Mouse (Mus musculus) midbrain, embryonic 11.5 days (tissue): ENCODE results near the gene Nprl2. TPM values are rescaled to one million over a fixed set of nuclear protein-coding genes. Genes with fewer than 3 reads are reported as not detected.

Experiments
- ATAC-seq: fragments of 200-750 bp; cut with Nextera tagmentation; 2 replicates; pipeline ENCODE4 v1.8.0; 2017; ENCODE audit warnings: moderate TSS enrichment, moderate library complexity; ENCODE audit not compliant: low FRiP score
- DNase-seq: peaks from one replicate; pipeline ENCODE4 v3.0.0; 2015; ENCODE audit warnings: low spot score; ENCODE audit errors: missing footprints
- H3K27ac ChIP-seq: fragments of 300-500 bp; sonication (generic); 2 replicates; pipeline ENCODE4 v1.5.1; 2014; ENCODE audit warnings: low read depth, low read length
- H3K27me3 ChIP-seq: fragments of 300-500 bp; sonication (generic); 2 replicates; pipeline ENCODE4 v1.6.1; 2014; ENCODE audit warnings: mild to moderate bottlenecking, low read length, moderate library complexity, mixed read lengths; ENCODE audit not compliant: control insufficient read depth, insufficient read depth
- H3K36me3 ChIP-seq: fragments of 300-500 bp; sonication (generic); 2 replicates; pipeline ENCODE4 v1.6.1; 2014; ENCODE audit warnings: mild to moderate bottlenecking, low read length, moderate library complexity, mixed read lengths; ENCODE audit not compliant: control insufficient read depth, insufficient read depth
- H3K4me1 ChIP-seq: fragments of 300-500 bp; sonication (generic); 2 replicates; pipeline ENCODE4 v1.6.1; 2014; ENCODE audit warnings: low read length; ENCODE audit not compliant: control insufficient read depth, insufficient read depth
- H3K4me2 ChIP-seq: fragments of 300-500 bp; sonication (generic); 2 replicates; pipeline ENCODE4 v1.6.1; 2014; ENCODE audit warnings: mild to moderate bottlenecking, moderate library complexity
- H3K4me3 ChIP-seq: fragments of 300-500 bp; sonication (generic); 2 replicates; pipeline ENCODE4 v1.5.1; 2014; ENCODE audit warnings: low read depth, low read length
- H3K9ac ChIP-seq: fragments of 300-500 bp; sonication (generic); 2 replicates; pipeline ENCODE4 v1.6.1; 2014; ENCODE audit warnings: low read length
- H3K9me3 ChIP-seq: fragments of 300-500 bp; sonication (generic); 2 replicates; pipeline ENCODE4 v1.6.1; 2016; ENCODE audit warnings: low read length; ENCODE audit not compliant: control insufficient read depth
- WGBS: fragments of 180-500 bp; shearing (Covaris S2); extraction: QIAGEN DNeasy Blood & Tissue Kit; methylation state at CpG from one replicate; pipeline ENCODE4 v1.1.7; 2014; 5-methylcytosine and 5-hydroxymethylcytosine counted together
- polyA plus RNA-seq: library from polyadenylated mRNA; unstranded; fragments of >200 nt; fragmentation: Nextera tagmentation; extraction: Ambion mirVana; gene quantifications from 2 replicates; pipeline ENCODE4 v1.2.1, GENCODE M21; 2014

The Nprl2 gene
- polyA plus RNA-seq, 1 experiment from 2014 or later: 43.3 TPM

DNA sequence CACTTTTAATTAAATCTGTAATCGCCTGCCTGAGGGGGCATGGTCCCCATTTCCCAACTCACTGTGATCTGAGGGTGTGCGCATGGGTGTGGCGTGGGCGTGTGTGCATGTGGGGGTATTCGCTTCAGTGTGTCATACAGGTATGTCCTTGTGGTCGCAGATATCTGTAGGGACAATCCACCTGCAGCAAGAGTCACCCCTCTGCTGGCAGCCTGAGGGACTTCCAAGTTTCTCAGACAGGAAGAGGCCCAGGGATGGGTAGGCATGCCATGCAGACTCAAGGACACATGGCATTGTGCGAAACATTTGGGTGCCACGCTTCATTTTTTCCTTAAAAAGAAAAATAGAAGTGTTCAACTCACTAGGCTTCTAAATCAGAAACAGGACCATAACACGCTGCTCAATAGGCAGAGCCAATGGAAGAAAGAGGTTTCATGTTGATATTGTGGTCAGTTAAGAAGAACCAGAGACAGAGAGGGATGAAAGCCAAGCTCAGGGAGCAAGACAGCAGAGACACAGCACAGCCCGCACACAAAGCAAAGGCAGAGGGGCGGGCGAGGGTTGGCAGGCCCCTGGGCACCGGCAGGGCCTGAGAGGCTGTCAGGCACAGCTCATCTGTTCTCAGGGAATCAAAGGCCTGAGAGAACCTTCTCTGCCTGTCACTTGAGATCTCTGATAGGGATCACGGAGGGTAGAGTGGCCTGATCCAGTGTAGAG, 31.5 kb upstream of the Nprl2 start:
- no peak overlapping the region for H3K9ac ChIP-seq
- DNase-seq (no peak), ATAC-seq (no peak)
- no peak overlapping the region for H3K4me3 ChIP-seq
- no peaks in the 10 kb centered on the region for H3K36me3 ChIP-seq
- no peaks in the 10 kb centered on the region for H3K9me3 ChIP-seq
- H3K4me1 ChIP-seq: peaks cover 3% of the 10 kb centered on the region
- H3K4me2 ChIP-seq: no peak overlapping the region
- no peaks in the 10 kb centered on the region for H3K27me3 ChIP-seq
- H3K27ac ChIP-seq: peak overlapping the region; percentile 16
- WGBS: 89% methylated on average over 14 of the region's 14 CpGs

DNA sequence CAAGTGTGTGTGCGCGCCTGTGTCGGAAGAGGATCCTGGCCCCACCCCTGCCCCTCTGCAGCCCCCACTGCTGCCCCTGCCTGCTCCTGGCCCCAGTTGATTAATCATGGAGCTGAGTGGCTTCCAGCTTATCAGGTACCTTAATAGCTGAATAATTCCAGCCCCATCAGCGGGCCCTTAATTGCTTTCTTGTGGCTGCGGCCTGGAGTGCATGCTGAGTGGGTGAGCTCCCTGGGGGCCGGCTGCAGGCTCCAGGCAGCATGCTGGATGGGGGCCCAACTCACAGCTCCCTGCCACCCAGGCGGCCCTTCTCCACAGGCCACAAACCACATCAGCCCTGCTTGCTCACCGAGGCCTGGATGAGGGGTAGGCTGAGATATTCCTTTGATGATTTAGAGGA, 30.6 kb upstream of the Nprl2 start:
- WGBS: 63% methylated on average over 8 of the region's 8 CpGs
- H3K4me2 ChIP-seq: no peak overlapping the region
- H3K4me3 ChIP-seq: no peak overlapping the region
- peak overlapping the region; percentile 16 for H3K27ac ChIP-seq
- no peaks in the 10 kb centered on the region for H3K27me3 ChIP-seq
- peaks cover 3% of the 10 kb centered on the region for H3K4me1 ChIP-seq
- no peak for DNase-seq
- ATAC-seq: peak; percentile 15; the same call in 1 of the 2 replicates
- no peaks in the 10 kb centered on the region for H3K36me3 ChIP-seq
- H3K9ac ChIP-seq: no peak overlapping the region
- no peaks in the 10 kb centered on the region for H3K9me3 ChIP-seq

DNA sequence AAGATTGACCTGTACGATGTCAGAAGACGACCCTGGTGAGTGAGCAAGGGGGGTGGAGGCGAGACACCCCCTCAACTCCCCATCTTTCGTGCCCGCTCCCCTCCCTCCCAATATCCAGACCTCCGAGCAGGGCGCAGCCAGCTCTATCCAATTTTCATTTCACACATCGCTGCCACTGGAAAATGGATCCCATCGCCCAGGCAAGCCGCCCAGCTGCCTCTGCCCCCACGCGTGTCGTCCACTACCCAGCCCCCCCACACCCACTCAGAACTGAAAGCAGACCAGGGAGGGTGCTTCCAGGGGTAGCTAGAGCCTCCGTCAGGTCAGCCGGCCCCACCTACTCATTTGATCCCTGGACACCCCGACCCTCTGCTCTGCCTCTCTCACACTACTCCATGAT, 29.7 kb upstream of the Nprl2 start:
- H3K4me1 ChIP-seq: peaks cover 3% of the 10 kb centered on the region
- no peak overlapping the region for H3K9ac ChIP-seq
- DNase-seq (no peak), ATAC-seq (no peak)
- H3K4me2 ChIP-seq: no peak overlapping the region
- H3K4me3 ChIP-seq: no peak overlapping the region
- no peaks in the 10 kb centered on the region for H3K9me3 ChIP-seq
- no peaks in the 10 kb centered on the region for H3K36me3 ChIP-seq
- 0 out of 2 replicates have a peak overlapping the region, but pooled peaks have one; percentile 16 for H3K27ac ChIP-seq
- no peaks in the 10 kb centered on the region for H3K27me3 ChIP-seq
- 62% methylated on average over 16 of the region's 16 CpGs for WGBS

DNA sequence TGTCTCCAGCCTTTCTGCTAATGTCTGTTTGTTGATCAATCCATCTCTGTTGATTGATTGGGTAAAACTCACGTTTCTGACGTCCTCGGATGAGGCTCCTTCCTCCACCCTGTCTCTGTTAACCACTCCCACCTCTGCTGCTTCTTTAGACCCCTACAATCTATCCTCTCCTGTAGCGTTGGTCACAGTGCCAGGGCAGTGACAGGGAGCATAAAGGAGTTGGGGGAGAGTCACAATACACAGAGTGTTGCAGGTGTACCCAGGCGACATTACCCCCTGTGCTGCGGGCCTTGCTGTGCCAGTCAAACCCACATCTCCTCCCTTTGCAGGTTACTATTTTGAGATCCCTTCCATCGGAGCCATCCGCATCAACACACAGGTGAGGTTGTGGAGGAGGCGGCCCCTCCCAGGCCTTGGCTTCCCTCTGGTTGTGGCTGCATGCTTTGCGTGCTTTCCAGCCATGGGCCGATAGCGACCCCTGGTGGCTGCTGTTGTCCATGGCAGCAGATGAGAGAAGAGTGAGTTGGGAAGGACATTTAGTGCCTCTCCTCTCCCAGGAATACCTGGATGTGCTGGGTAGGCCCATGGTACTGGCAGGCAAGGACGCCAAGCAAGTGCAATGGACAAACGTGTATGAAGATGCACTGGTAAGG, 27.6 kb upstream of the Nprl2 start:
- 26% methylated on average over 14 of the region's 14 CpGs for WGBS
- DNase-seq (peak; percentile 98), ATAC-seq (peak; percentile 26; the same call in 1 of the 2 replicates)
- Histone ChIP-seq H3K4me1 (peaks cover 3% of the 10 kb centered on the region), H3K9me3 (no peaks in the 10 kb centered on the region), H3K36me3 (no peaks in the 10 kb centered on the region), H3K9ac (no peak overlapping the region), H3K4me3 (no peak overlapping the region), H3K4me2 (no peak overlapping the region), H3K27me3 (no peaks in the 10 kb centered on the region), H3K27ac (no peak overlapping the region)

DNA sequence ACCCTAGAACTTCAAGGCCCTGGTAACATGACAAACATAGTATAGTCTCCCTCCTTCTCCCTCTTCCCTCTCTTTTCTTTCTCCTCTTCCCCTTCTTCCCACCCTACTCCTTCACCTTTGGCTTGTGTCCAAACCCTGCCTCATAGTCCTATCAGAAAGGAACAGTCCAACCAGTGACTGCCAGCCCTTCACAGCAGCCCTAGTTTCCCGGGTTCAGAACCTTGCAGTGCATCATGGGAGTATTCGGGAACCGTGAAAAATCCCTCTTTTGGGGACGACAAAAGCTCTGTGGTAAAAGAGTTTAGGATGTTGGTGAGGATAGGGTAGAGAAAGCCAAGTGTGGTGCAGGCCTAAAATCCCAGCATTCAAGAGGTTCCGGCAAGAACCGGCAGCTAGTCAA, 21.7 kb upstream of the Nprl2 start:
- Histone ChIP-seq H3K27me3 (0 out of 2 replicates have a peak, but pooled peaks cover 2% of the 10 kb centered on the region), H3K9me3 (no peaks in the 10 kb centered on the region), H3K4me2 (no peak overlapping the region), H3K27ac (no peak overlapping the region), H3K4me3 (no peak overlapping the region), H3K4me1 (peaks cover 5% of the 10 kb centered on the region), H3K9ac (no peak overlapping the region), H3K36me3 (no peaks in the 10 kb centered on the region)
- DNase-seq (no peak), ATAC-seq (no peak)
- WGBS: 46% methylated on average over 6 of the region's 6 CpGs

DNA sequence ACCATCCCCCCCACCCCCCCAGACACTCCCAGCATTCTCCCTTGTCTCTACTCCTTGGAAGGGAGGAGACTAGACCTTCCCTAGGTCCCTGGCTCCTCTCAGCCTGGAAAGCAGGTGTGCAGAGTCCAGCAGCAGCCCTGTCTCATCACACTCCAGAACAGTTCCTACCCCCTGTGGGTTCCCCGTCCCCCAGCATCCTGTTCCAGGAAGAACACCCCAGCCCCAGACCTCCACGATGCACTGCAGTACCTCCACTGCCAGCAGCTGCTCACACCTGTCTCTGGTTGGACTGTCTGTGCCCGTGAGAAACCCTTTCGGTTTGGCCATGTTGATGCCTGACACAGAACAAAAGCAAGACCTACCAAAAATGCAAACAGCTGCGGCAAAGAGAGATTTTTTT, 20.8 kb upstream of the Nprl2 start:
- H3K4me1 ChIP-seq: peaks cover 5% of the 10 kb centered on the region
- H3K9me3 ChIP-seq: no peaks in the 10 kb centered on the region
- DNase-seq: no peak
- no peak for ATAC-seq
- no peak overlapping the region for H3K9ac ChIP-seq
- H3K4me2 ChIP-seq: no peak overlapping the region
- H3K36me3 ChIP-seq: no peaks in the 10 kb centered on the region
- 71% methylated on average over 5 of the region's 5 CpGs for WGBS
- no peak overlapping the region for H3K27ac ChIP-seq
- peaks cover 2% of the 10 kb centered on the region; the same call in 1 of the 2 replicates for H3K27me3 ChIP-seq
- no peak overlapping the region for H3K4me3 ChIP-seq

DNA sequence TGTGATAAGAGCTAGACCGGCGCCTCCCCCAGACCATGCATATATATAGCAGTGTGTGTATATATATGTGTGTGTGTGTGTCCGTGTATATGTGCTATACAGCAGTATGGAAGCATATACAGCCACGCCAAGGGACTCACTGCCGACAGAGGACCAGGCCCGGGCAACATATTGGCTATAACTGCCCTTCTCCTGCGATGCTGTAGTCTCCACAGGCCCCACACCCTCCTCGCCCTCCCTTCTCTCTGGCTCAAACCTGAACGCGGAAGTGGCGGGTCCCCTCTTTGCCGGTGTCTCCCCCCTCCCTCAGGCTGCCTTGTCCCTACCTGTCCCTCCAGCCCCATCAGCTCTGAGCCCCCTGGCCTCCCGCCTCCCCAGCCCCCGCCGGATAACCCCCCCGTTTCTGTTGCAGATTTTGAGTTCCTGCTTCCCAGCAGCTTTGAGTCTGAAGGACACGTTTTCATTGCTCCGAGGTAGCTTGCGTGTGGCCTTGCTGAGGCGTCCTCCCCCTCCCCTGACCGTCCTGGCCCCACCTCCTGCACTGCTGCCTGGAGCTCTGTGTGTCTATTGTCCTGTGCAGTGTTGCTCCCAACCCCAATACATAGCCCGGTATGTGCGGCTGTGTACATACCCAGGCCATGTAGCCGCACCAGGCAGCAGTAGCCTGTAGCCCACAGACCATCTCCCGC, 20.2 kb upstream of the Nprl2 start:
- ATAC-seq: peak; percentile 28; the same call in 1 of the 2 replicates
- H3K27ac ChIP-seq: no peak overlapping the region
- peak overlapping the region; percentile 40; the same call in 1 of the 2 replicates for H3K9ac ChIP-seq
- WGBS: 25% methylated on average over 21 of the region's 25 CpGs
- no peak overlapping the region for H3K4me3 ChIP-seq
- H3K4me2 ChIP-seq: peak overlapping the region; percentile 16; the same call in 1 of the 2 replicates
- peaks cover 5% of the 10 kb centered on the region; the same call in 1 of the 2 replicates for H3K27me3 ChIP-seq
- DNase-seq: peak; percentile 88
- H3K4me1 ChIP-seq: peaks cover 12% of the 10 kb centered on the region
- H3K36me3 ChIP-seq: no peaks in the 10 kb centered on the region
- no peaks in the 10 kb centered on the region for H3K9me3 ChIP-seq

DNA sequence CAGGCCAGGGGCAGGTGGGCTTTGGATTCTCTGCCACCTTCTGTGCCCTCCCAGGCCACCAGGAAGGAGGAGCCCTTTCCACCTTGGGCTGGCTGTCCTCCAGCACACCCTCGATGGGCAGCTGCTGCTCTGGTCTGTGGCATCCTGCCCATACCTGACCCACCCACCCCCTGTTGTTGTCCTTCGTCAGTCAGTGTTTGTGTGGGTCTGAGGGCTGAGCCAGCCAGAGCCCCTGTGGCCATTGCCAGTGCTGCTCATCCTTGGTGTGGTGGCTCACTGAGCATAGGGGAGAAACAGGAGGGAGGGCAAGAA, 19.7 kb upstream of the Nprl2 start:
- Histone ChIP-seq H3K4me3 (no peak overlapping the region), H3K27ac (no peak overlapping the region), H3K4me2 (peak overlapping the region; percentile 16; the same call in 1 of the 2 replicates), H3K9me3 (no peaks in the 10 kb centered on the region), H3K9ac (peak overlapping the region; percentile 40; the same call in 1 of the 2 replicates), H3K4me1 (peaks cover 17% of the 10 kb centered on the region), H3K36me3 (no peaks in the 10 kb centered on the region), H3K27me3 (peaks cover 10% of the 10 kb centered on the region)
- DNase-seq (no peak), ATAC-seq (0 out of 2 replicates have a peak, but pooled peaks have one; percentile 12)
- WGBS: 38% methylated on average over 2 of the region's 2 CpGs
